Mouse (Mus musculus) gastrocnemius, postnatal 4 days (tissue): ENCODE measurements around the gene Zbtb8os. TPM values are rescaled to one million over a fixed set of nuclear protein-coding genes. Genes with fewer than 3 reads are reported as not detected.
A peak's percentile ranks its signal among the peaks of the same experiment; 100 is the strongest.

ENCODE experiments used
- DNase-seq, 2 experiments: peaks; one replicate each; pipeline ENCODE4 v3.0.0; 2021 to 2022; ENCODE audit warnings: low spot score in 2 of 2, mixed read lengths in 2 of 2
- total RNA-seq, 2 experiments: library from RNA; stranded (reverse); gene quantifications; 2 replicates each; pipeline ENCODE4 v1.2.3; 2021

Zbtb8os gene
- total RNA-seq, 2 experiments from 2014 or later, result 28.2 to 28.8 TPM

DNA sequence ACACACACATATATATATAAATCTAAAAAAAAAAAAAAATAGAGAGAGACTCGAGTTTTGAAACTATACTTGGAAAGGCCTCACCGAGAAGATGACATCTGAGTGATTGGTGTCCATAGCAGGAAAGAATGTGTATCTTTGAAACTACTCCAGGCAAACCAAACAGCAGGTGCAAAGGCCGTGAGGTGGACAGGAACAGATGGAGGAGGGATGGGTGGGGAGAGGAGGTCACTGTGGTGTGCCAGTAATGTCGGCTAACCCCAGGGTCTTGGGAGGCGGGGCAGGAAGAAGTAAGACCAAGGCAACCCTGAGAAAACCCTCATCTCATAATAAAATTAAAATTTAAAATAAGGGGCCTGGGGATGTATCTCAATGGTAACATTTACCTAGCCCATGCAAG, 40.3 kb downstream of the Zbtb8os start:
- no peak for DNase-seq

DNA sequence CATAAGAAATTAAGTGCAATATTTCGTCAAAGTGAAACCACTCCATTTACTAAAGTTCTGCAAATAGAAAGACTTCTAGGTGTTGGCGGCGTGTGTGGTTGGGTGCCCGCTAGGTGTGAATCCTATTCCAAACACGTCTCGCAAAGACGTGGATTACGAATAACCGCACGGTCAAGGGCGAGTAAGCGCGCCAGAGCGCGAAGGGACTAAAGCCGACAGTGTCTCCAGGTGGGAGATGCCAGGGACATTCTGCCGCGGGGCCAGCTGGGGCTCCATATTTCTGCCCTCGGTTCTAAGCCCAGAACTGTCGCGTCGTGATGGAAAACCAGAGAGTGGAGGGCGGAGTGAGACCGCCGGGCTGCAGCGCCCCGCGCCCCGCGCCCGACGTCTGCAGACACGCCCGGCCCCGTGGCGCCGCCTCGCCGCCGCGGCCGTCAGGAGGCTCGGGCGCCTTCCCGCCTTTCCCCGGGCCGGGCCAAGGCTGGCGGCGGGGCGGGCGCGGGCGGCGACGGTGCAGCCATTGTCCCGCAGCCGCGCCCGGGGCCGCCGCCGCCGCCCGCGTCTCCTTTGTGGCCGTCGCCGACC, 41.6 kb downstream of the Zbtb8os start:
- DNase-seq, result peak; percentile 29 to 45

GRCm38 (mm10) chr4:129377601-129378390, 42.3 kb downstream of the Zbtb8os start, which contains the start of gene Zbtb8a:
Gene Zbtb8a (minus strand): TSS chr4:129378116.
- DNase-seq, result peak; percentile 32 to 50

- no peak for DNase-seq
Measured at GRCm38 (mm10) chr4:129379805-129380204, 44.3 kb downstream of the Zbtb8os start.

GRCm38 (mm10) chr4:129381148-129381547, 45.7 kb downstream of the Zbtb8os start:
- no peak for DNase-seq

DNA sequence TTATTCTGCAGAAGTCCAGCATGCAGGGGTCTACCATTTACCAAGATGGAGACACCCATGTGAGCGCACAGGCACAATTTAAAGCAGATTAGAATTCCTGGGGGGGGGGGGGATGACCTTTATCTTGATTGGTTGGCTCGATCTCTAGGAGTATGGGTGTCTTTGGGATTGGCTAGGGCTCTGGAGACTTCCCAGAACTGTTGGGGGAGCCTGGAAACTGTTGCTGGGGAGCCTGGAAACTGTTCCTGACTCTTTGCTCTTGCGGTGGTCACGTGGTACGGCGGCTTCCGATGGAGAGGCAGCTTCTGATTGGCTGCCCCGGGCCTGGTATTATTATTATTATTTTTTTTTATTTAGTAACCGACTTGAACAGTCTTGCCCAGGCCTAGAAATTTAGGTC, 46.5 kb downstream of the Zbtb8os start:
- no peak for DNase-seq

DNA sequence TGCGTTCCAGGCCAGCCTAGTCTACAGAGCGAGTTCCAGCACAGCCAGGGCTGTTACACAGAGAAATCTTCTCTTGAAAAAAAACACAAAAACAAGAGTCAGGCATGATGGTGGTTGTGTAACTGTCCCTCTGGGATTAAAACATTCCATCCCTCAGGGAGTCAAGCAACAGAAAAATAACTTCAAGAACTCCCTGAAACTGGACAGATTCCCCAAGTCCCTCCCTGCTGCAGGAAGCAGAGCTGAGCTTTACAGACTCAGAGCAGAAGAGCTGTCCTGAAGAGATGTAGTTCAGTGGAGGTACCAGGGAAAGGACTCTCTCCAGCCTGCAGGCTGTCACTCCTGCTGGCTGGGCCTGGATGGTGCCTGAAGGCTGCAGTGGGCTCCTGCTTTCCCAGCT, 47.0 kb downstream of the Zbtb8os start:
- no peak for DNase-seq

DNA sequence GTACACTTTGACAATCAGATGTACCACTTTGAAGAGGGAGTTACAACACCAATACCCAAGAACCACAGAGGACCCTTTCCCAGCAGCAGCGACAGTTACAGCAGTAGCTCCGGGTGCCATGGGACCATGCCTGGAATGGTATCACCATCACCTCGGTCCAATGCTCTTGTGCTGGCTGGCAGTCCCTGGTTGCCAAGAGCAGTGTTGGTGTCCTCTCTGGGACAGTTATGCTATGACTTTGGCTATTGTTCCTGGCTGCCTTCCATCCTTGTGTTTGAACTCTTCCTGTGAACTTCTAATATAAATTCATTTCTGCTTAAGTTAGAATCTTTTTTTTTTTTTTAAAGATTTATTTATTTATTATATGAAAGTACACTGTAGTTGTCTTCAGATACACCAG, 48.1 kb downstream of the Zbtb8os start:
- no peak for DNase-seq

- DNase-seq, result no peak
Measured at GRCm38 (mm10) chr4:129384440-129384839, 48.9 kb downstream of the Zbtb8os start.

GRCm38 (mm10) chr4:129385685-129386084, 50.2 kb downstream of the Zbtb8os start:
- DNase-seq, result no peak

DNA sequence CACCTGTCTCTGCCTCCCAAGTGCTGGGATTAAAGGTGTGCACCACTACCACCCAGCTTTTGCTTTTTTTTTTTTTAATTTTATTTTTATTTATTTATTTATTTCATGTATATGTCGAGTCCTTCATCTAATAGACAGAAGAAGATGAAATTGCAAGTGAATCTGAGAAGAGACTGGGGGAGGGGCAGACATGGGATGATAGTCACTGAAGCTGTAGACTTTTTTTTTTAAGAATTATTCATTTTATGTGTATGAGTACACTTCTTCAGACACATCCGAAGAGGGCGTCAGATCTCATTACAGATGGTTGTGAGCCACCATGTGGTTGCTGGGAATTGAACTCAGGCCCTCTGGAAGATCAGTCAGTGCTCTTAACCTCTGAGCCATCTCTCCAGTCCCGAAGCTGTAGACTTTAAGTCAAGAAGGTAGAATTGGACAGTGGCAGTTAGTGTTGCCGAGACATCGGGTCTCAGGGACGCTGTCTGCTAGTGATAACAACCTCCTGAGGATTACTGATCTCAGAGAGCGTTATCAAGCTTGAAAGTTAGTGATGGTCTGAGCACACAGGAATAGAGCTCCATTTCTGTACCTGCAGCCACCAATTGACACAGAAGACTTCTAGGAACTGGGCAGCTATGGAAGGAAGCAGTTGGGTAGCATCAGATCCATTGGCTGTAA, 50.9 kb downstream of the Zbtb8os start:
- DNase-seq, result no peak

DNA sequence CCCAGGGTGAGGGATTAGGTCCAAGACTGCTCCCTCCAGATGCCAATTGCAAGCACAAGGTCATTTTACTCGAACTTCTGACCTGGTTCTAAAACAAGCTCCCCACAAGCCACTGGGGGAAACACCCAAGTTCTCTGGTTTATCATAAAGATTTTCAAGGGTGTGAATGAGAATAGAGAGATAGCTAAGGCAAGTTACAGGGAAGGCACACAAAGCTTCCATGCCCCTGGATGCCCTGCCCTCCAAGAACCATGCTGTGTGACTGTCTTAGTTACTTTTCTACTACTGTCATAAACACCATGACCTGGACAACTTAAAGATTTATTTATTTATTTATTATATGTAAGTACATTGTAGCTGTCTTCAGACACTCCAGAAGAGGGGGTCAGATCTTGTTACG, 51.5 kb downstream of the Zbtb8os start:
- DNase-seq, result no peak

DNA sequence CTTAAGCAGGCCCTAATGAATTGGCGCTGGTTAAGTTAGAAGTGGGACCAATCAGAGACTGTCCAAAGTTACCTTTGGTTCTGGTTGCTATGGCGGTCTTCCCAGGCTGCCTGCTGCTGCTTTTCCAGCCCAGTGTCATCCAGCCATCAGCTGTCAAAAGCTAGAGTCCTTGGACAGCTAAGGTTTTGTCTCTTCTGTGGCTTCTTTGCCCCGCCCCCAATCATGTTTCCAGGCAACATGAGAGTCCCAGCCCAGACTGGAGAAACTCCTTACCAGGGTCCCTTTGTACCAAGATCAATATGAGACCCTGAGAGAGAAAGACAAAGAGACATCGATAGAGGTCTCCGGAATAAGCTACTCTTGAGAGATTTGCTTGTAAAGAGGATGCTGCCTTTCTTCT, 52.9 kb downstream of the Zbtb8os start:
- no peak for DNase-seq

- DNase-seq, result no peak
Measured at GRCm38 (mm10) chr4:129390216-129390743, 54.8 kb downstream of the Zbtb8os start.

- no peak for DNase-seq
Measured at GRCm38 (mm10) chr4:129390936-129391557, 55.6 kb downstream of the Zbtb8os start.

- DNase-seq, result no peak
Measured at GRCm38 (mm10) chr4:129394089-129394870, 58.8 kb downstream of the Zbtb8os start.

GRCm38 (mm10) chr4:129396960-129397359, 61.5 kb downstream of the Zbtb8os start:
- no peak for DNase-seq

DNA sequence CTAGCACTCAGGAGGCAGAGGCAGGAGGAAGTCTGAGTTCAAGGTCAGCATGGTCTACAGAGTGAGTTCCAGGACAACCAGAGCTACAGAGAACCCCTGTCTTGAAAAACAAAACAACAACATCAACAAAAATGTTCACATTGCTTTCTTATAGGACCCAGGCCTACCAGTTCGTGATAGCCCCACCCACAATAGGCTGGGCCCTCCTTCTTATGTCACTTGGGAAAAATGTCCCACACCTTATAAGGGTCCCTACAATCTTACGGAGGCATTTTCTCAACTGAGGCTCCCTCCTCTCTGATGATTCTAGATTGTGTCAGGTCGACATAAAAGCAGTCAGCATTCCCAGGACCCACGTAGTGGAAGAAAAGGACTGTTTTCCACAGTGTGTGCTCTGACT, 64.3 kb downstream of the Zbtb8os start:
- DNase-seq, result no peak
